Mouse (Mus musculus) naive thymus-derived CD4-positive, alpha-beta T cell, adult 2 months (primary cell): ENCODE data around the gene Pusl1.
A peak's percentile ranks its signal among the peaks of the same experiment; 100 is the strongest.

Source experiments
- DNase-seq: peaks from one replicate; pipeline ENCODE4 v3.0.0-alpha.2; 2011; ENCODE audit warnings: low read depth

Pusl1 gene

DNA sequence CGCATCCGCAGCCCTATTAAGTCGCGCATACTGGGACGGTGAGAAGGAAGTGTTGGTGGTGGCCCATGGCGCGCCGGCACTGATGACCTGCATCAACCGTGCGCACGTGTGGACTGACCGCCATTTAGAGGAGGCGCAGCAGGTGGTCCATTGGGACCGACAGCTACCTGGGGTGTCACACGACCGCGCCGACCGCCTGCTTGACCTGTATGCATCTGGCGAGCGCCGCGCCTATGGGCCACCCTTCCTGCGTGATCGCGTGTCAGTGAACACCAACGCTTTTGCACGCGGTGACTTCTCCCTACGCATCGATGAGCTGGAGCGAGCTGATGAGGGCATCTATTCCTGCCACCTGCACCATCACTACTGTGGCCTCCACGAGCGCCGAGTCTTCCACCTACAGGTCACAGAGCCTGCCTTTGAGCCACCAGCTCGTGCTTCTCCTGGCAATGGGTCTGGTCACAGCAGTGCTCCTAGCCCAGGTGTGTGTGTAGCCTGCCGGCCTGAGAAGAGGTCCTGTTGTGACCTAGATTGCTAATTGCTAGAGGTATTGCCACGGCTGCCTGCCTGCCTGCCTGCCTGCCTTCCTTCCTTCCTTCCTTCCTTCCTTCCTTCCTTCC lies 49.8 kb downstream of the Pusl1 start:
- DNase-seq, result peak; percentile 26

DNA sequence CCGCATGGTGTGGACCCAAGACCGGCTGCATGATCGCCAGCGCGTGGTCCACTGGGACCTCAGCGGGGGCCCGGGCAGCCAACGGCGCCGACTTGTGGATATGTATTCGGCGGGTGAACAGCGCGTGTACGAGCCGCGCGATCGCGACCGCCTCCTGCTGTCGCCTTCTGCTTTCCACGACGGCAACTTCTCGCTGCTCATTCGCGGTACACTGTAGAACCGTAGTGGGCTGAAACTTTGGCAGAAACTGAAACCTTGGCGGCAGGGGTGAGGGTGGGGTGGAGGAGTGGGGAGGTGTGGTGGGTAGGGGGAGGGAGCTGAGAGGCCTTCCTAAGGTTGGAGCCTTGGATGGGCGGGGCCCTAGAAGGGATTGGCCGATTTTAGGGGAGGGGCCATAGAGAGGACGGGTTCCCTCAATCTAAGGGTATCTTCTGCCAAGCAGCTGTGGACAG lies 50.6 kb downstream of the Pusl1 start:
- DNase-seq, result peak; percentile 86

DNA sequence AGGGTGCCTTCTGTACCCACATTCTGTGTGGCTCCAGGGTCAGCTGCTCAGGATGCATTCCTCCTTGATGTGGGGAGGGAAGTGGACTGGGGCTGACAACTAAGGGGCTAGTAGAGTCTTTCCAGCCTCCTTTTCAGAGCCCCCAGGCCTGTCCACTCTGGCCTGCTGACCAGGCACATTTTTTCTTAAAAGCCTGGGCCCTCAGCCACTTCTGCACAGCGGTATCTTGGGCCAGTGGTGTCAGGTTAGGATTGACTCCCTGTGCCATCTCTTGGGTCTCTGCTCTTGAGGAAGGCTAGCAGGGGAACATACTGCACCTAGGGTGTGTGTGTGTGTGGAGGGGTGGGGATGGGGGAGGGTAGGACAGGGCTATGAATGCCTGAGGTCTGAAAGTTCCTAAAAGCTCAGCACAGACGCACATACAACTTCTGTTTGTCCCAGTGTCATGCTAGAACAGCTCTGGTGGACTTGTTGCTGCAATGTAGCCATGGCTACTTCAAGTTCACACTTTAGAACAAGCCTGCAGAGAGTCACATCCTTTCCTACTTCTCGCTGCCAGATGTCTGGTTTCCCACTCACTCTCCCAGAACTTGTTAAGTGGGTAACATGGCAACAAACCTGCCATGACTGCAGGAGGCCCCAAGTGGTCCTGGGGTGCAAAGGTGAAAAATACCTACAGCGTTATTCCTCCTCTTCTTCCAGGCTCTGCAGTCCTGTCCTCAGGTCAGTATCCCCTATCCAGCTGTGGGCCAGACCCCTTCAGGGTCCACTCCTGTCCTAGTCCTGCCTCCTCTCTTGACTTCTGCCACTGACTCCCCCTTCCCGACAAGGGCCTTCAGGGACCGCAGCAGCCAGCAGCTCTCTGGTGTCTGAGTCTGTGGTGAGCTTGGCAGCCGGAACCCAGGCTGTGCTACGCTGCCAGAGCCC lies 51.2 kb downstream of the Pusl1 start:
- DNase-seq, result peak; percentile 46

DNA sequence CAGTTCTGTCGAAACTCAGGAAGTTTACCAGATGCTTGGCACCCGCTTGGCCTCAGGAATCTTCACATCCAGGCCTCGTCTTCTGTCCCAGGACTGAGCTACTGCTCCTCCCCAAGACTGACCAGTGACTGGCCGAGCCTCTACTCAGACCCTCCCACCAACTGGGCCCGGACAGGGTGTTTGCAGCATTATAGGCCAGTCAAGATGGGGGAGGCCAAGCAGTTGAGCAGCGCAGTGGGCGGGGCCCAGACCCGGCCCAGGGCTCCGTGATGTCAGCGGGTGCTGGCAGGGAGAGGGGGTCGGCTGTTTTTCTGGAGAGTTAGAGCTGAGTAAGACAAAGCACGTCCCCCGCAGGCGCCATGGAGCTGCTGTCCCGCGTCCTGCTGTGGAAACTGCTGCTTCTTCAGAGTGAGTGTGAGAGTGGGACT lies 52.1 kb downstream of the Pusl1 start, which contains the start of gene Mxra8:
Gene Mxra8 (plus strand): TSS at position 198 of the 428 bp plus-strand sequence.
- DNase-seq, result no peak

DNA sequence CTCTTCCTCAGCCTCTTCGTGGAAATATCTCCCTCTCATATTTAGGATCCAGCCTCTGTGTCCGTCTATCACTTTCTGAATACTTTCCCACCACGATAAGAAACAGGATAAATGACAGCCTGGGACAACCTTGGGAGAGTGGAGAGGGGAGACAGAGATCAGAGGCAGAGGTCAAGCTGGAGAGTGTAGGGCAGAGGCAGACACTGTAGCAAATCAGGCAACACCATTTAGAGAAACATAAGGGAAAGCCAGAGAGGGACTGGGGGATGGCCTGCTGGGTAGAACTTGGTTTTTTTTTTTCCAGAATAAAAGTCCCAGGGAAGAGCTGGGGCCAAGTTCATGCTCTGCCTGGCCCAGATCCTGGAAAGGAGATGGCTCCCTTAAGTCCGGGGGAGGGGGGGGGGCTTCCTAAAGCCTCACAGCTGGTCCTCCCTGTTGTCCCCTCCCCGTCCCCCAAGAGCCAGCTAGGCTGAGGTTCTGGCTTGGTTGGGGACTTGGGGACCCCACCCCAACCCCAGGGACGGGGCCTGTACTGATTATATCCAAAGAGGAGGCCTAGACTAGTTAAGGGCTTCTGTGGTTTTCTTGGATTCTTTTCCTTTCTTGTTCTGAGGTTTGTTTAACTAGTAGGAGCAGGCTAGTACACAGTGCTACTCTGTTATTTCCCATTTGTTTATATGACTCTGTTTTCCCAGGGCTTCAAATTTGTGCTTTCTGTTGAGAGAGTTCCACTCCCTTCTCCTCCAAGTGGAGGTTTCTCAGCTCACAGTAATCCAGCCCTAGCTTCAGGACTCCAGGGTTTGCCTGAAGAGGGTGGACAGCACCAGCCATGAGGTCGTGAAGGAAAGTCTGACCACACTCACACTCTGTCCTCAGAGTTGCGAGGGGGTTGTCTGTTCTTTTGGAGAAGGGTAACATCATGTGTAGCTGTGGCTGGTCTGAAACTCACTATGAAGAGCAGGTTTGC lies 53.1 kb downstream of the Pusl1 start:
- DNase-seq, result no peak
